Mouse (Mus musculus) limb, embryonic 15.5 days (tissue): Measurements from ENCODE around the gene Mpp3. TPM values are rescaled to one million over a fixed set of nuclear protein-coding genes. Genes with fewer than 3 reads are reported as not detected.

Experiments used
- ATAC-seq: fragments of 200-750 bp; cut with Nextera tagmentation; 2 replicates; pipeline ENCODE4 v1.8.0; 2017; ENCODE audit warnings: low read depth, moderate TSS enrichment; ENCODE audit not compliant: insufficient number of reproducible peaks, low FRiP score, low TSS enrichment
- H3K27ac ChIP-seq: fragments of 300-500 bp; sonication (generic); 2 replicates; pipeline ENCODE4 v1.5.1; 2015; ENCODE audit warnings: moderate library complexity, mild to moderate bottlenecking, inconsistent platforms
- H3K27me3 ChIP-seq: fragments of 300-500 bp; sonication (generic); 2 replicates; pipeline ENCODE4 v1.6.1; 2015; ENCODE audit warnings: inconsistent platforms
- H3K36me3 ChIP-seq: fragments of 300-500 bp; sonication (generic); 2 replicates; pipeline ENCODE4 v1.6.1; 2015; ENCODE audit warnings: inconsistent platforms
- H3K4me1 ChIP-seq: fragments of 300-500 bp; sonication (generic); 2 replicates; pipeline ENCODE4 v1.6.1; 2015; ENCODE audit warnings: inconsistent platforms
- H3K4me2 ChIP-seq: fragments of 300-500 bp; sonication (generic); 2 replicates; pipeline ENCODE4 v1.6.1; 2015; ENCODE audit warnings: mild to moderate bottlenecking, inconsistent platforms
- H3K4me3 ChIP-seq: fragments of 300-500 bp; sonication (generic); 2 replicates; pipeline ENCODE4 v1.5.1; 2015; ENCODE audit warnings: mild to moderate bottlenecking, inconsistent platforms
- H3K9ac ChIP-seq: fragments of 300-500 bp; sonication (generic); 2 replicates; pipeline ENCODE4 v1.6.1; 2015; ENCODE audit warnings: inconsistent platforms
- H3K9me3 ChIP-seq: fragments of 300-500 bp; sonication (generic); 2 replicates; pipeline ENCODE4 v1.6.1; 2016; ENCODE audit warnings: inconsistent platforms
- WGBS: fragments of 180-500 bp; shearing (Covaris S2); methylation state at CpG from one replicate; pipeline ENCODE4 v1.1.7; 2015; 5-methylcytosine and 5-hydroxymethylcytosine counted together
- polyA plus RNA-seq: library from polyadenylated mRNA; unstranded; fragments of >200 nt; fragmentation: Nextera tagmentation; extraction: Ambion mirVana; gene quantifications from 2 replicates; pipeline ENCODE4 v1.2.1, GENCODE M21; 2015

Gene Mpp3
- polyA plus RNA-seq, 1 experiment from 2014 or later: 6.0 TPM

GRCm38 (mm10) chr11:101972651-101973050 is 55.6 kb downstream of the Mpp3 start:
- peaks cover 9% of the 10 kb centered on the region for H3K36me3 ChIP-seq
- WGBS: 77% methylated on average over 5 of the region's 5 CpGs
- no peak overlapping the region for H3K9ac ChIP-seq
- H3K27ac ChIP-seq: no peak overlapping the region
- ATAC-seq: no peak
- H3K9me3 ChIP-seq: no peaks in the 10 kb centered on the region
- H3K4me1 ChIP-seq: peaks cover 11% of the 10 kb centered on the region; the same call in 1 of the 2 replicates
- no peak overlapping the region for H3K4me2 ChIP-seq
- H3K27me3 ChIP-seq: peaks cover 10% of the 10 kb centered on the region; the same call in 1 of the 2 replicates
- no peak overlapping the region for H3K4me3 ChIP-seq

- Histone ChIP-seq H3K4me3 (no peak overlapping the region), H3K9me3 (no peaks in the 10 kb centered on the region), H3K4me1 (peaks cover 15% of the 10 kb centered on the region; the same call in 1 of the 2 replicates), H3K36me3 (peaks cover 9% of the 10 kb centered on the region), H3K27me3 (peaks cover 10% of the 10 kb centered on the region; the same call in 1 of the 2 replicates), H3K4me2 (no peak overlapping the region), H3K27ac (no peak overlapping the region), H3K9ac (no peak overlapping the region)
- ATAC-seq: no peak
- 59% methylated on average over 3 of the region's 3 CpGs for WGBS
Observed at GRCm38 (mm10) chr11:101972097-101972496, 56.2 kb downstream of the Mpp3 start.

GRCm38 (mm10) chr11:101971410-101971809 is 56.9 kb downstream of the Mpp3 start:
- WGBS: 50% methylated on average over 3 of the region's 3 CpGs
- Histone ChIP-seq H3K9me3 (no peaks in the 10 kb centered on the region), H3K27me3 (peaks cover 14% of the 10 kb centered on the region), H3K4me1 (peaks cover 16% of the 10 kb centered on the region; the same call in 1 of the 2 replicates), H3K4me3 (no peak overlapping the region), H3K4me2 (no peak overlapping the region), H3K27ac (no peak overlapping the region), H3K36me3 (peaks cover 7% of the 10 kb centered on the region; the same call in 1 of the 2 replicates), H3K9ac (no peak overlapping the region)
- no peak for ATAC-seq

- Histone ChIP-seq H3K4me2 (no peak overlapping the region), H3K9ac (no peak overlapping the region), H3K27me3 (peaks cover 30% of the 10 kb centered on the region), H3K4me1 (peaks cover 20% of the 10 kb centered on the region; the same call in 1 of the 2 replicates), H3K4me3 (no peak overlapping the region), H3K27ac (no peak overlapping the region), H3K36me3 (0 out of 2 replicates have a peak, but pooled peaks cover 3% of the 10 kb centered on the region), H3K9me3 (no peaks in the 10 kb centered on the region)
- WGBS: 81% methylated on average over 13 of the region's 13 CpGs
- ATAC-seq: no peak
Observed at GRCm38 (mm10) chr11:101969835-101970234, 58.4 kb downstream of the Mpp3 start.

GRCm38 (mm10) chr11:101968791-101969190 is 59.5 kb downstream of the Mpp3 start:
- Histone ChIP-seq H3K4me3 (no peak overlapping the region), H3K9ac (no peak overlapping the region), H3K27me3 (peaks cover 41% of the 10 kb centered on the region), H3K27ac (no peak overlapping the region), H3K36me3 (no peaks in the 10 kb centered on the region), H3K4me2 (no peak overlapping the region), H3K9me3 (no peaks in the 10 kb centered on the region), H3K4me1 (peaks cover 26% of the 10 kb centered on the region)
- 0% methylated on average over 5 of the region's 5 CpGs for WGBS
- ATAC-seq: peak; percentile 26; the same call in 1 of the 2 replicates

- WGBS: 13% methylated on average over 7 of the region's 7 CpGs
- ATAC-seq: no peak; the same call in 1 of the 2 replicates
- no peak overlapping the region for H3K4me2 ChIP-seq
- peaks cover 45% of the 10 kb centered on the region for H3K27me3 ChIP-seq
- no peak overlapping the region for H3K9ac ChIP-seq
- H3K4me1 ChIP-seq: peaks cover 28% of the 10 kb centered on the region
- no peaks in the 10 kb centered on the region for H3K36me3 ChIP-seq
- no peak overlapping the region for H3K27ac ChIP-seq
- H3K4me3 ChIP-seq: no peak overlapping the region
- no peaks in the 10 kb centered on the region for H3K9me3 ChIP-seq
Observed at GRCm38 (mm10) chr11:101968311-101968710, 60.0 kb downstream of the Mpp3 start.

- Histone ChIP-seq H3K27me3 (peaks cover 58% of the 10 kb centered on the region), H3K9me3 (no peaks in the 10 kb centered on the region), H3K4me1 (peaks cover 31% of the 10 kb centered on the region), H3K36me3 (no peaks in the 10 kb centered on the region), H3K9ac (no peak within 1 kb of the TSS), H3K4me3 (no peak within 1 kb of the TSS), H3K27ac (no peak within 1 kb of the TSS), H3K4me2 (no peak within 1 kb of the TSS)
- WGBS: 24% methylated on average over 10 of the region's 10 CpGs
- ATAC-seq: no peak
Observed at GRCm38 (mm10) chr11:101966965-101967614, 61.2 kb downstream of the Mpp3 start, which contains the start of gene Sost. Sost (minus strand) TSS chr11:101967015.

GRCm38 (mm10) chr11:101965553-101965952 is 62.7 kb downstream of the Mpp3 start:
- Histone ChIP-seq H3K36me3 (no peaks in the 10 kb centered on the region), H3K9me3 (no peaks in the 10 kb centered on the region), H3K4me2 (no peak overlapping the region), H3K4me1 (peaks cover 31% of the 10 kb centered on the region), H3K4me3 (no peak overlapping the region), H3K27ac (no peak overlapping the region), H3K9ac (no peak overlapping the region), H3K27me3 (peaks cover 69% of the 10 kb centered on the region)
- ATAC-seq: no peak
- WGBS: 2% methylated on average over 2 of the region's 2 CpGs

GRCm38 (mm10) chr11:101964647-101965046 is 63.6 kb downstream of the Mpp3 start:
- peaks cover 31% of the 10 kb centered on the region for H3K4me1 ChIP-seq
- peak overlapping the region; percentile 98; the same call in 1 of the 2 replicates for H3K4me2 ChIP-seq
- no peaks in the 10 kb centered on the region for H3K36me3 ChIP-seq
- H3K27ac ChIP-seq: no peak overlapping the region
- H3K27me3 ChIP-seq: peaks cover 69% of the 10 kb centered on the region
- H3K4me3 ChIP-seq: peak overlapping the region; percentile 52; the same call in 1 of the 2 replicates
- no peak overlapping the region for H3K9ac ChIP-seq
- no peaks in the 10 kb centered on the region for H3K9me3 ChIP-seq
- no peak for ATAC-seq
- 11% methylated on average over 8 of the region's 8 CpGs for WGBS

- Histone ChIP-seq H3K4me1 (peaks cover 29% of the 10 kb centered on the region), H3K4me3 (peak overlapping the region; percentile 52), H3K9me3 (no peaks in the 10 kb centered on the region), H3K36me3 (no peaks in the 10 kb centered on the region), H3K27me3 (peaks cover 69% of the 10 kb centered on the region), H3K9ac (peak overlapping the region; percentile 12; the same call in 1 of the 2 replicates), H3K27ac (no peak overlapping the region), H3K4me2 (peak overlapping the region; percentile 98)
- under 1% methylated on average over 78 of the region's 78 CpGs for WGBS
- ATAC-seq: no peak
Observed at GRCm38 (mm10) chr11:101963473-101964291, 64.6 kb downstream of the Mpp3 start.

GRCm38 (mm10) chr11:101963043-101963442 is 65.2 kb downstream of the Mpp3 start:
- no peak overlapping the region for H3K9ac ChIP-seq
- no peak for ATAC-seq
- 3% methylated on average over 11 of the region's 11 CpGs for WGBS

GRCm38 (mm10) chr11:101957476-101957875 is 70.8 kb downstream of the Mpp3 start:
- Histone ChIP-seq H3K27me3 (peaks cover 15% of the 10 kb centered on the region), H3K27ac (no peak overlapping the region), H3K4me2 (no peak overlapping the region), H3K4me1 (peaks cover 6% of the 10 kb centered on the region), H3K4me3 (no peak overlapping the region), H3K36me3 (no peaks in the 10 kb centered on the region), H3K9me3 (no peaks in the 10 kb centered on the region), H3K9ac (no peak overlapping the region)
- ATAC-seq: no peak
- WGBS: 45% methylated on average over 5 of the region's 5 CpGs

More at GRCm38 (mm10) chr11:101963043-101963442, 65.2 kb downstream of the Mpp3 start:
- peaks cover 27% of the 10 kb centered on the region for H3K4me1 ChIP-seq
- H3K9me3 ChIP-seq: no peaks in the 10 kb centered on the region
- peak overlapping the region; percentile 98 for H3K4me2 ChIP-seq
- H3K4me3 ChIP-seq: peak overlapping the region; percentile 52
- no peaks in the 10 kb centered on the region for H3K36me3 ChIP-seq
- H3K27me3 ChIP-seq: peaks cover 63% of the 10 kb centered on the region
- H3K27ac ChIP-seq: no peak overlapping the region
